Mouse (Mus musculus) monocyte, adult 59 days (primary cell): ENCODE data around the gene Zfp738. TPM values are rescaled to one million over a fixed set of nuclear protein-coding genes. Genes with fewer than 3 reads are reported as not detected.

Source experiments
- total RNA-seq, 2 experiments: library from RNA; stranded (reverse); gene quantifications; one replicate each; pipeline ENCODE4 v1.2.4; 2023

Zfp738 gene
- 10 to 100 TPM in 1 of 2 experiments, 1 to 10 TPM in 1; 7.5 to 10.5 TPM for total RNA-seq

GRCm38 (mm10) chr13:67686971-67687370, at the start of gene Zfp738:
Gene Zfp738, minus strand, starts transcription at chr13:67687071.

GRCm38 (mm10) chr13:67728641-67729318, 41.9 kb upstream of the Zfp738 start, which contains the start of gene Zfp65:
Gene Zfp65, minus strand, starts transcription at chr13:67729173.

GRCm38 (mm10) chr13:67637294-67638007, 49.4 kb downstream of the Zfp738 start, which contains the start of the genes Gm49345 and Zfp729a:
Gene Gm49345, minus strand, starts transcription at chr13:67637769.
Gene Zfp729a, minus strand, starts transcription at chr13:67637791.

GRCm38 (mm10) chr13:67609066-67609876, 77.6 kb downstream of the Zfp738 start, which contains the start of gene Zfp729b:
Gene Zfp729b, minus strand, starts transcription at chr13:67609707.

Other genes starting within 250 kb of the Zfp738 start
- gene Zfp874a, start 235.4 kb downstream of the Zfp738 start, total RNA-seq, result 1 to 10 TPM; 4.8 to 7.2 TPM
- gene Zfp874b, start 202.8 kb downstream of the Zfp738 start, total RNA-seq, result 10 to 100 TPM in 1 of 2 experiments, 1 to 10 TPM in 1; 8.6 to 12.8 TPM
- gene Zfp58, start 186.5 kb downstream of the Zfp738 start, total RNA-seq, result 1 to 10 TPM; 5.3 to 7.2 TPM
- 1 to 10 TPM in 1 of 2 experiments, not detected in 1; 2.2 TPM for gene Gm26965, start 160.9 kb downstream of the Zfp738 start, total RNA-seq
- gene Zfp87, start 160.9 kb downstream of the Zfp738 start, total RNA-seq, result 10 to 100 TPM; 15.1 to 20.6 TPM
- 1 to 10 TPM; 6.6 to 6.9 TPM for gene Zfp748, start 133.2 kb downstream of the Zfp738 start, total RNA-seq
- gene Zfp729b, start 77.4 kb downstream of the Zfp738 start, total RNA-seq, result 10 to 100 TPM; 11.9 to 13.8 TPM
- gene Gm49345, start 49.3 kb downstream of the Zfp738 start, total RNA-seq, result 1 to 10 TPM in 1 of 2 experiments, not detected in 1; 2.1 TPM
- 10 to 100 TPM; 10.1 to 11.9 TPM for gene Zfp729a, start 49.3 kb downstream of the Zfp738 start, total RNA-seq
- 10 to 100 TPM; 10.8 to 12.0 TPM for gene Zfp65, start 42.1 kb upstream of the Zfp738 start, total RNA-seq
- 1 to 10 TPM; 1.9 to 3.7 TPM for gene Zfp85, start 68.2 kb upstream of the Zfp738 start, total RNA-seq
- gene Zfp493, start 92.6 kb upstream of the Zfp738 start, total RNA-seq, result 1 to 10 TPM in 1 of 2 experiments, under 1 TPM in 1; 0.52 to 1.8 TPM
- gene Zfp273, start 126.7 kb upstream of the Zfp738 start, total RNA-seq, result 1 to 10 TPM; 2.1 to 2.5 TPM
- gene Gm10037, start 144.0 kb upstream of the Zfp738 start, total RNA-seq, result not detected
- not detected for gene BC048507, start 176.3 kb upstream of the Zfp738 start, total RNA-seq